Mouse (Mus musculus): ENCODE data around the gene Nr1d1. TPM values are rescaled to one million over a fixed set of nuclear protein-coding genes. Genes with fewer than 3 reads are reported as not detected.
A peak's percentile ranks its signal among the peaks of the same experiment; 100 is the strongest.

Gene Nr1d1
- polyA plus RNA-seq, 1 experiment from 2014 or later, result 0.79 TPM

GRCm38 (mm10) chr11:98795714-98796514, 20.8 kb upstream of the Nr1d1 start:
- no peaks in the 10 kb centered on the region for H3K9me3 ChIP-seq
- peak overlapping the region; percentile 100 for H3K9ac ChIP-seq (replicated peaks)
- H3K27ac ChIP-seq, result peak overlapping the region; percentile 100
- peaks cover 34% of the 10 kb centered on the region for H3K36me3 ChIP-seq
- H3K4me1 ChIP-seq (replicated peaks), result peaks cover 29% of the 10 kb centered on the region
- H3K4me2 ChIP-seq, result peak overlapping the region; percentile 99
- WGBS, result under 1% methylated on average over 66 of the region's 74 CpGs
- peak overlapping the region; percentile 100 for H3K4me3 ChIP-seq (replicated peaks)
- peak; percentile 48; the same call in 1 of the 2 replicates for ATAC-seq (ENCODE audit: insufficient number of reproducible peaks, insufficient read depth, low FRiP score, low TSS enrichment, low read depth)
- no peaks in the 10 kb centered on the region for H3K27me3 ChIP-seq

DNA sequence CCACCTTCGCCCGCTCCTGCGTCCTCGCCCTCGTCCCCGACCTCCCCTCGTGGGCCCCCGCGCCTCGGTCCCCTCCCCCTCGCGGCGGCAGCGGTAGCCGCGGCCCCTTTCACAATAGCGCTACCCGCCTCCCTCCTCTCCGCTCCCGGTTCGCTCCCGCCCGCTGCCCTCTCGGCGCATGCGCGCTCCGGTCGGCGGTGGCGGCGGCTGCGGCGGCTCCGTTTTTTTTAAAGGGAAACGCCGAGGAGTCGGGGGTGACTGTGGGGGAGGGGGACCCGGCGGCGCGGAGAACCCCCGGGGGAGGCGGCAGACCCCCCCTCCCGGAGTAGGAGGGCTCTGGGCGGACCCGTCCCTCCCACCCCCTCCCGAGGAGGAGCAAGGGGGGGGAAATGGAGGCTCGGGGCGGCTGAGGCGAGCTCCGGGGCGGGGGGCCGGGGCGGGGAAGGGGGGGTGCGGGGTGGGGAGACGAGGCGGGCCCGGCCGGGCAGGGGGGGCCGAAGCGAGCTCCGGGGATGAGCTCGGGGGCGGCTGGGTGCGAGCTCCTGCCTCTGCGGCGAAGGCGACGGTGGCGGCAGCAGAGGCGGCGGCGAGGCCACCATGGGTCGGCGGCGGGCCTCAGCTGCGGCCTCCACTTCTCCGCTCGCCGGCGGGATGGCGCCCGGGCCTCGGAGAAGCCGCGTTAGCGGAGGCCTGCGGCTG, 20.0 kb upstream of the Nr1d1 start, which contains the start of gene Msl1:
Gene Msl1, plus strand, starts transcription at position 502 of the 699 bp plus-strand sequence.
- Histone ChIP-seq H3K36me3 (peaks cover 27% of the 10 kb centered on the region), H3K4me1 (replicated peaks) (peaks cover 29% of the 10 kb centered on the region), H3K9me3 (no peaks in the 10 kb centered on the region), H3K27ac (peak within 1 kb of the TSS; percentile 100), H3K4me3 (replicated peaks) (peak within 1 kb of the TSS; percentile 100), H3K9ac (replicated peaks) (peak within 1 kb of the TSS; percentile 100), H3K4me2 (peak within 1 kb of the TSS; percentile 99), H3K27me3 (no peaks in the 10 kb centered on the region)
- ATAC-seq (ENCODE audit: insufficient number of reproducible peaks, insufficient read depth, low FRiP score, low TSS enrichment, low read depth), result peak; percentile 23
- 1% methylated on average over 69 of the region's 89 CpGs for WGBS

DNA sequence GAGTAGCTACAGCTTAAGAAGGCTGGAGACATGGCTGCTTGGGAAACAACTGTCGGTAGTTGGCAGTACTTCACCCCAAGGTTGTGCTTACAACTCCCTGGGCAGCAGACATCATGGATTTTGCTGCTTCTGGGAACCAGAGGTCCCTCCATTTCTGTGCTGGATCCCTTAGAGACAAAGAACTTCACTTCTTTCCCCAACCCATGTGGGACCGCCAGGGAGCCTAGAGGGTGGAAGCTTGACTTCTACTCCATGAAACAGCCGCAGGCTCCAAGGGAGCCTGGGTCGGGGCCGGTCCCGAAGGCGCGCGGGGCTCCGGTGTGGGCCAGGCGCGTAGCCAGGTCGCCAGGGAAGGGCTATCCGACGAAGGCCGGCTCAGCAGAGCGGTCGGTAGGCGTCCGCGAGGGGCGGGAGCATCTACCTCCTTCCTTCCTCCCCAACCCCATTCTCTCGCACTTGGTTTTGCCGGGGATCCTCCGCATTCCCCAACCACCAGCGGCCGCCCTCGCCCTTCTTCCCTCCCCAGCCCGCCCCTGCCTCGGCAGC, 19.4 kb upstream of the Nr1d1 start:
- peak overlapping the region; percentile 100 for H3K4me3 ChIP-seq (replicated peaks)
- WGBS, result under 1% methylated on average over 29 of the region's 30 CpGs
- H3K27me3 ChIP-seq, result no peaks in the 10 kb centered on the region
- peak overlapping the region; percentile 100 for H3K27ac ChIP-seq
- peaks cover 29% of the 10 kb centered on the region for H3K4me1 ChIP-seq (replicated peaks)
- peaks cover 20% of the 10 kb centered on the region for H3K36me3 ChIP-seq
- H3K4me2 ChIP-seq, result peak overlapping the region; percentile 99
- H3K9ac ChIP-seq (replicated peaks), result peak overlapping the region; percentile 100
- ATAC-seq (ENCODE audit: insufficient number of reproducible peaks, insufficient read depth, low FRiP score, low TSS enrichment, low read depth), result peak; percentile 23
- H3K9me3 ChIP-seq, result no peaks in the 10 kb centered on the region

DNA sequence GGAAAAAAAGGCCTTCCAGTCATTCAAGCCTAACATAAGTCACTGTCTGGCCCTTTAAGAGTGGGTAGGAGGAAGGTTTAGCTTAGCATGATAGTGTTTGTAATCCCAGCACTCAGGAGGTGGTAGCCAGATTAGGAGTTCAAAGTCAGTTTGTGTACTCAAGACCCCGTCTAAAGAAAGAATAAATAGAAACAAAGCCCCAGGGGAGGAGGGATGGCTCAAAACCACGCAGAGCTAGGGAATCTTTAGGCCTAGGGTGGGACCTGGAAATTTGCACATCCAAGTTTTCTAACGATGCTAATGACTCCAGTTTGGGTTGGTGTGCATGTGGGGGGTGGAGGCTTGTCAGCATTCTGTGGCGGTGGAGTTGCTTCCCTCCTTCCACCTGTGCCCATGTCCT, 16.9 kb upstream of the Nr1d1 start:
- H3K9me3 ChIP-seq, result no peaks in the 10 kb centered on the region
- no peaks in the 10 kb centered on the region for H3K36me3 ChIP-seq
- 12% methylated on average over 4 of the region's 4 CpGs for WGBS
- H3K27ac ChIP-seq, result no peak overlapping the region
- no peak overlapping the region for H3K9ac ChIP-seq (replicated peaks)
- no peak for ATAC-seq (ENCODE audit: insufficient number of reproducible peaks, insufficient read depth, low FRiP score, low TSS enrichment, low read depth)
- no peak overlapping the region for H3K4me2 ChIP-seq
- no peak overlapping the region for H3K4me3 ChIP-seq (replicated peaks)
- peaks cover 20% of the 10 kb centered on the region for H3K4me1 ChIP-seq (replicated peaks)
- H3K27me3 ChIP-seq, result no peaks in the 10 kb centered on the region

DNA sequence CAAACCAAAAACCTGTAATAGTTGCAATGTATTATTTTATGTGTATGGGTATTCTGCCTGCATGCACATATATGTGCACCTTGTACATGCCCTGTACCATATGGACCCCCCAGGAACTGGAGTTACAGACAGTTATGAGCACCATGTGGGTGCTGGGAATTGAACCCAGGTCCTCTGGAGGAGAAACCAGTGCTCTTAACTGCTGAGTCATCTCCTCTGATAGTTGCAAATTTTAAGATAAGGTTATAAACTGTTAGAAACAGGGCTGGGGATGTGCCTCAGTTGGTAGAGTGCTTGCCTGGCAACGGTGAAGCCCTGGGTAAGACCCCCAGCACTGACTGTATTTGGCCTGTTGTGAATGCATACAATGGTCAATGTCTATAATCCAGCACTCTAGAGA, 16.3 kb upstream of the Nr1d1 start:
- no peak for ATAC-seq (ENCODE audit: insufficient number of reproducible peaks, insufficient read depth, low FRiP score, low TSS enrichment, low read depth)
- no peak overlapping the region for H3K27ac ChIP-seq
- WGBS, result 73% methylated on average over 1 of the region's 1 CpGs
- no peaks in the 10 kb centered on the region for H3K36me3 ChIP-seq
- H3K4me2 ChIP-seq, result no peak overlapping the region
- no peaks in the 10 kb centered on the region for H3K27me3 ChIP-seq
- H3K9ac ChIP-seq (replicated peaks), result no peak overlapping the region
- H3K4me1 ChIP-seq (replicated peaks), result peaks cover 25% of the 10 kb centered on the region
- no peak overlapping the region for H3K4me3 ChIP-seq (replicated peaks)
- H3K9me3 ChIP-seq, result no peaks in the 10 kb centered on the region

- H3K36me3 ChIP-seq, result no peaks in the 10 kb centered on the region
- peaks cover 33% of the 10 kb centered on the region for H3K4me1 ChIP-seq (replicated peaks)
- no peak overlapping the region for H3K9ac ChIP-seq (replicated peaks)
- no peaks in the 10 kb centered on the region for H3K27me3 ChIP-seq
- no peak for ATAC-seq (ENCODE audit: insufficient number of reproducible peaks, insufficient read depth, low FRiP score, low TSS enrichment, low read depth)
- H3K4me2 ChIP-seq, result no peak overlapping the region
- no peak overlapping the region for H3K4me3 ChIP-seq (replicated peaks)
- no peak overlapping the region for H3K27ac ChIP-seq
- 84% methylated on average over 5 of the region's 5 CpGs for WGBS
- H3K9me3 ChIP-seq, result no peaks in the 10 kb centered on the region
Observed at GRCm38 (mm10) chr11:98790631-98791205, 15.6 kb upstream of the Nr1d1 start.

DNA sequence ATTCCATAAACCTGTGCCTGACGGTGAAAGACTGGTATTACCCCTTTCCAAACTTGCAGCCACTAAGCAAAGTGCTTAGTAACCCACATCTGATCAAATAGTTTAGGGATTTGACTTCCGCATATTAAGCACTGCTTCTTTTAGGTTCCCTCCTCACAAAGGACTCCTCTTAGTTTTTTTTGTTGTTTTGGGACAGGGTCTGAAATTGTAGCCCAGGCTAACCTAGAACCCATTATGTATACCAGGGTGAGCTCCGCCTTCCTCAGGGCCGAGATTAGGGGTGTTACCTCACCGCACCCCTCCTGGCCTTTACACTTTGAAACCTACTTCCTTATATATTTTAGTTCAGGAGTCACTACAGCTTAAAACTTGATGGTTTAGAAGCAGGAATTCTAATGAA, 14.7 kb upstream of the Nr1d1 start:
- Histone ChIP-seq H3K36me3 (no peaks in the 10 kb centered on the region), H3K9me3 (no peaks in the 10 kb centered on the region), H3K4me1 (replicated peaks) (peaks cover 40% of the 10 kb centered on the region), H3K4me2 (peak overlapping the region; percentile 93), H3K9ac (replicated peaks) (no peak overlapping the region), H3K4me3 (replicated peaks) (peak overlapping the region; percentile 53), H3K27me3 (no peaks in the 10 kb centered on the region), H3K27ac (no peak overlapping the region)
- 40% methylated on average over 5 of the region's 5 CpGs for WGBS
- no peak for ATAC-seq (ENCODE audit: insufficient number of reproducible peaks, insufficient read depth, low FRiP score, low TSS enrichment, low read depth)

- no peaks in the 10 kb centered on the region for H3K9me3 ChIP-seq
- peaks cover 41% of the 10 kb centered on the region for H3K4me1 ChIP-seq (replicated peaks)
- peak overlapping the region; percentile 53 for H3K9ac ChIP-seq (replicated peaks)
- peak overlapping the region; percentile 78 for H3K27ac ChIP-seq
- ATAC-seq (ENCODE audit: insufficient number of reproducible peaks, insufficient read depth, low FRiP score, low TSS enrichment, low read depth), result no peak
- no peaks in the 10 kb centered on the region for H3K27me3 ChIP-seq
- 1% methylated on average over 25 of the region's 25 CpGs for WGBS
- peak overlapping the region; percentile 93 for H3K4me2 ChIP-seq
- no peaks in the 10 kb centered on the region for H3K36me3 ChIP-seq
- peak overlapping the region; percentile 53 for H3K4me3 ChIP-seq (replicated peaks)
Observed at GRCm38 (mm10) chr11:98789219-98789807, 14.2 kb upstream of the Nr1d1 start.

DNA sequence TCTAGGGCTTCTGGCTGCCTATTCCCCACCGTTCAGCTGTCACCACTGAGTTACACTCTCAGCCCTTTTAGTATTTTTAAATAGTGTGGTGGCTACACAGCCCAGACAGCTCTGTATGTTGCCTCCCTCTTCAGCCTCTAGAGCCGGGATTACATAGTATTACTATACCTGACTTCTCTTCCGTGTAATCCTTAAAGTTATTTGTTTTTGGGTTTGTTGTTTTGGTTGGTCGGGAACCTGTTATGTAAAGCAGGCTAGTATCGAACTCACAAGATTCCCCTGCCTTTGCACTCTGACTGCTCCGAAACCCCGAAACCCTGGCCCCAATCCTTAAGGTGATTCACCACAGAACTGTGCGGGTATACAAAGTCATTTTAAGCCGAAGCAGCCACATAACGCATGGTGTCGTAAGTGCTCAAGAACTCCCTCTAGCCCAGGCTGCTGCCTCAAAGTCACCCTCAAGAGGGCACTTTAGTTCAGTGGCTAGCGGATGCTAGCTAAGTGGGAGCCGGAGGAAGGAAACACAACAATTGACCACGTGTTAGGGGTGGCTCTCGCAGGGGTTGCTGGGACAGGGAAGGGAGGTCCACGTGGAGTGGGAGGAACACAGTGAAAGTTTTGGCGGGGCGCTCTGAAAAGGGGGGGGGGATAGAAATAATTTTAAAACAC, 13.6 kb upstream of the Nr1d1 start:
- H3K9me3 ChIP-seq, result no peaks in the 10 kb centered on the region
- H3K9ac ChIP-seq (replicated peaks), result peak overlapping the region; percentile 53
- no peaks in the 10 kb centered on the region for H3K27me3 ChIP-seq
- peak overlapping the region; percentile 78 for H3K27ac ChIP-seq
- ATAC-seq (ENCODE audit: insufficient number of reproducible peaks, insufficient read depth, low FRiP score, low TSS enrichment, low read depth), result peak; percentile 82
- H3K4me2 ChIP-seq, result peak overlapping the region; percentile 93
- WGBS, result 13% methylated on average over 18 of the region's 18 CpGs
- peaks cover 46% of the 10 kb centered on the region for H3K4me1 ChIP-seq (replicated peaks)
- peak overlapping the region; percentile 53 for H3K4me3 ChIP-seq (replicated peaks)
- no peaks in the 10 kb centered on the region for H3K36me3 ChIP-seq

GRCm38 (mm10) chr11:98788139-98788538, 13.0 kb upstream of the Nr1d1 start:
- no peak overlapping the region for H3K4me2 ChIP-seq
- H3K4me3 ChIP-seq (replicated peaks), result peak overlapping the region; percentile 53; the same call in 1 of the 2 replicates
- WGBS, result 90% methylated on average over 5 of the region's 5 CpGs
- H3K9ac ChIP-seq (replicated peaks), result no peak overlapping the region
- H3K27me3 ChIP-seq, result no peaks in the 10 kb centered on the region
- H3K9me3 ChIP-seq, result no peaks in the 10 kb centered on the region
- no peak for ATAC-seq (ENCODE audit: insufficient number of reproducible peaks, insufficient read depth, low FRiP score, low TSS enrichment, low read depth)
- H3K36me3 ChIP-seq, result no peaks in the 10 kb centered on the region
- H3K27ac ChIP-seq, result peak overlapping the region; percentile 78; the same call in 1 of the 2 replicates
- H3K4me1 ChIP-seq (replicated peaks), result peaks cover 46% of the 10 kb centered on the region

All from limb, embryonic 12.5 days (tissue).